Mouse (Mus musculus) G1E (cell line): ENCODE data around the gene Cideb.

Experiments
- CTCF ChIP-seq: IDR thresholded peaks from 2 replicates; pipeline ENCODE4 v1.5.1; 2012; ENCODE audit warnings: low read depth, low read length, inconsistent platforms, mixed read lengths
- GATA1 ChIP-seq: IDR thresholded peaks from 2 replicates; pipeline ENCODE4 v1.6.1; 2012; ENCODE audit warnings: borderline replicate concordance, low read length, inconsistent platforms, mixed read lengths
- GATA2 ChIP-seq: IDR thresholded peaks from 2 replicates; pipeline ENCODE4 v1.6.1; 2012; ENCODE audit warnings: low read depth, low read length, inconsistent platforms, borderline replicate concordance
- POLR2AphosphoS5 ChIP-seq: IDR thresholded peaks from 2 replicates; pipeline ENCODE4 v1.6.1; 2012; ENCODE audit warnings: low read depth, low read length, inconsistent platforms; ENCODE audit not compliant: insufficient replicate concordance
- TAL1 ChIP-seq: conservative IDR thresholded peaks from 2 replicates; pipeline ENCODE4 v1.6.1; 2012; ENCODE audit warnings: low read depth, low read length, inconsistent platforms, mixed read lengths

GRCm38 (mm10) chr14:55711786-55712185, 46.5 kb downstream of the Cideb start:
- TF ChIP-seq CTCF: no peak
- TF ChIP-seq TAL1: no peak
- no peak for TF ChIP-seq GATA1
- no peak for TF ChIP-seq POLR2AphosphoS5
- no peak for TF ChIP-seq GATA2
